Mouse (Mus musculus) small intestine, adult 2 months (tissue): Measurements from ENCODE around the gene Cat.

Source experiments
- CTCF ChIP-seq: fragments of 200-500 bp; IDR thresholded peaks from 2 replicates; pipeline ENCODE4 v1.5.1; 2012; ENCODE audit warnings: low read depth, mild to moderate bottlenecking, control low read depth, inconsistent platforms, low read length, moderate library complexity, mixed read lengths; ENCODE audit not compliant: insufficient replicate concordance, insufficient read length; ENCODE audit errors: extremely low read depth
- POLR2A ChIP-seq: fragments of 200-500 bp; IDR thresholded peaks from 2 replicates; pipeline ENCODE4 v1.6.1; 2012; ENCODE audit warnings: low read depth, mild to moderate bottlenecking, control low read depth, inconsistent platforms, low read length, moderate library complexity

DNA sequence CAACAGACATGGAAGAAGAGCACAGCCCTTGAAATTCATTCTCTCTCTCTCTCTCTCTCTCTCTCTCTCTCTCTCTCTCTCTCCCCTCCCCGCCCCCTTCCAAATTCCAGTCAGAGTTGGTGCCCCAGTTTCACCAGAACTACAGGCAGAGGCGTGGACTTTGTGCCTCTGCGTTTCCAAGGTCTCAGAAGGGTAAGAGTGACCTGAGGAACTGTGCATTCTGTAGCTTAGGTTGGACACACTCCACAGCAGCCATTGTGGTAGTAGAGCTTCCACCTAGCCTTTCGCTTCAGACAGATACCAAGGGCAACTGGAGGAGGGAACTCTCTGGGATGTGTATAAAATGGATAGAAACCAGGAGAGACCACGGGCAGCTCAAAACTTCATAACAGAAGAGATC, 22.2 kb downstream of the Cat start:
- no peak for TF ChIP-seq POLR2A
- TF ChIP-seq CTCF: no peak
